Mouse (Mus musculus): ENCODE measurements around the gene Spint1. TPM values are rescaled to one million over a fixed set of nuclear protein-coding genes. Genes with fewer than 3 reads are reported as not detected.

Gene Spint1
- total and polyA plus RNA-seq, 3 experiments = not detected

DNA sequence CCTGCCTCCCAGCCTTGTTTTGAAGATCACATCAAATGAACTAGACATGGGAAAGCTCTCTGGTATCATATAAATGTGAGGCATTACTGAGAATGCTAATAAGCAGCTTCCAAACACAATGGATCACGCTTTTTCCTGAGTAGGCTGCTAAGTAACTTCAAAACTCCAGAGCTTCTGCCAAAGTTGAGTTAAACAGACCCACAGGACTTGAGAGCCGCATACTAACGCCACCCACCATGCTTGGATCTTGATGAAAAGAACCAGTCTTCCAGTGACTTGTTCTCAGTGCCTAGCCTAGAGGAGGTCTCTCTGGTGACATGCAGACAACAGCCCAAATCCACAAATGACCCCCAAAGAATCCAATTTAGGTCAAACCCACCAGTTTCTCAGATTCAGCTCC, 38.2 kb upstream of the Spint1 start:
- H3K27ac ChIP-seq (ENCODE audit: control insufficient read depth, low read depth, low read length) = no peak overlapping the region
- peaks cover 0 to 3% of the 10 kb centered on the region in 2 experiments; a peak in 2 of 4 replicates for H3K4me1 ChIP-seq (ENCODE audit: control insufficient read depth in 1 of 2, insufficient read depth in 2 of 2, low read length in 2 of 2)
- peaks cover 0 to 3% of the 10 kb centered on the region in 2 experiments; a peak in 1 of 4 replicates for H3K36me3 ChIP-seq (ENCODE audit: control insufficient read depth in 1 of 2, insufficient read depth in 2 of 2, low read length in 2 of 2)
- H3K27me3 ChIP-seq (ENCODE audit: control insufficient read depth in 1 of 2, insufficient read depth in 2 of 2, low read length in 2 of 2) = no peaks in the 10 kb centered on the region
- H3K9me3 ChIP-seq (replicated peaks; ENCODE audit: insufficient read depth, low read length) = no peaks in the 10 kb centered on the region
- no peak for DNase-seq (ENCODE audit: low read depth, low spot score)
- no peak for TF ChIP-seq KAT2A (conservative IDR thresholded peaks at IDR 0.05; ENCODE audit: low read depth, low read length)
- no peak for TF ChIP-seq CHD1 (IDR thresholded peaks at IDR 0.05; ENCODE audit: low read depth, low read length)
- no peak for TF ChIP-seq ZKSCAN1 (IDR thresholded peaks at IDR 0.05; ENCODE audit: low read depth, low read length)
- no peak for TF ChIP-seq MAZ (IDR thresholded peaks at IDR 0.05; ENCODE audit: low read depth, low read length)
- no peak for TF ChIP-seq MXI1 (IDR thresholded peaks at IDR 0.05; ENCODE audit: low read depth, low read length)
- TF ChIP-seq GABPA (IDR thresholded peaks at IDR 0.05; ENCODE audit: low read depth, low read length) = no peak
- TF ChIP-seq JUND (IDR thresholded peaks at IDR 0.05; ENCODE audit: low read depth, low read length) = no peak
- no peak for TF ChIP-seq RCOR1 (IDR thresholded peaks at IDR 0.05; ENCODE audit: low read depth, low read length)
- no peak for TF ChIP-seq NELFE (IDR thresholded peaks at IDR 0.05; ENCODE audit: low read depth, low read length)
- TF ChIP-seq SIN3A (IDR thresholded peaks at IDR 0.05; ENCODE audit: low read length) = no peak
- no peak for TF ChIP-seq MYB (IDR thresholded peaks at IDR 0.05; ENCODE audit: low read depth, low read length)
- no peak for TF ChIP-seq ZMIZ1 (IDR thresholded peaks at IDR 0.05; ENCODE audit: low read depth, low read length)
- no peak for TF ChIP-seq TCF12 (IDR thresholded peaks at IDR 0.05; ENCODE audit: low read depth, low read length)
- TF ChIP-seq GATA1 (IDR thresholded peaks at IDR 0.05; ENCODE audit: low read depth, low read length) = no peak
- TF ChIP-seq RAD21 (IDR thresholded peaks at IDR 0.05; ENCODE audit: low read depth, low read length) = no peak
- TF ChIP-seq USF1 (IDR thresholded peaks at IDR 0.05; ENCODE audit: low read depth, low read length) = no peak
- TF ChIP-seq SMC3 (IDR thresholded peaks at IDR 0.05; ENCODE audit: low read depth, low read length) = no peak
- no peak for TF ChIP-seq BHLHE40 (IDR thresholded peaks at IDR 0.05; ENCODE audit: borderline replicate concordance, low read depth, low read length)
- no peak for TF ChIP-seq UBTF (IDR thresholded peaks at IDR 0.05; ENCODE audit: borderline replicate concordance, insufficient read depth, low read depth, low read length)
- H3K79me2 ChIP-seq (ENCODE audit: control insufficient read depth, insufficient read depth, low read length, poor library complexity) = no peaks in the 10 kb centered on the region
- no peak overlapping the region for H3K4me3 ChIP-seq (ENCODE audit: control insufficient read depth in 1 of 2, insufficient read depth in 1 of 2, low read depth in 2 of 2, low read length in 2 of 2)
- no peak overlapping the region for H3K9ac ChIP-seq (ENCODE audit: control insufficient read depth, low read depth, low read length, poor library complexity, severe bottlenecking)

DNA sequence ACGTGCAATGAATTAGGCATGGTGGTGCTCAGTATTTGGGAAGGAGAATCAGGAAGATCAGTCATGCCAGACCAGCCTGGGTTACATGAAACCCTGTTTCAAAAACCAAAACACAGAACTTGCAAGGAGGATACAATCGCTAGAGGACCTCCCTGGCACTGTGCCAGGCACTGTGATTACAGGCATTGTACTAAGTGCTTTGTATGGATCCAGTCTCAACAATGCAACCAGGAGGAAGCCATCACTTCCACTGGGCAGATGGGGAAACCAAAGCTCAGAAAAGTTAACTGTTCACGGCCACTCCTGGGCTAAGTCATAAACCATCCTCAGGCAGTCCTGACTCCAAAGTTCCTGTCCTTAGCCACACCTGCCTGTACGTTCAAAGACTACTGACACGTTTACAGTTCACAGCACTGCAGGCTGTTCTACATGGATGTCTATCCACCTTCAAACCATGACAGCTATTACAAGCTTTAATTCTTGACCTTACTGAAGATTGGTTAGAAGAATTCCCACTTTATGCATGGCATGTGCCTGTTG, 34.2 kb upstream of the Spint1 start:
- Histone ChIP-seq H3K4me3 (ENCODE audit: control insufficient read depth in 1 of 2, insufficient read depth in 1 of 2, low read depth in 2 of 2, low read length in 2 of 2) (no peak overlapping the region), H3K36me3 (ENCODE audit: control insufficient read depth in 1 of 2, insufficient read depth in 2 of 2, low read length in 2 of 2) (no peaks in the 10 kb centered on the region), H3K9ac (ENCODE audit: control insufficient read depth, low read depth, low read length, poor library complexity, severe bottlenecking) (no peak overlapping the region), H3K27ac (ENCODE audit: control insufficient read depth, low read depth, low read length) (no peak overlapping the region), H3K9me3 (replicated peaks; ENCODE audit: insufficient read depth, low read length) (no peaks in the 10 kb centered on the region), H3K4me1 (ENCODE audit: control insufficient read depth in 1 of 2, insufficient read depth in 2 of 2, low read length in 2 of 2) (peaks cover 0 to 5% of the 10 kb centered on the region in 2 experiments; a peak in 1 of 4 replicates), H3K79me2 (ENCODE audit: control insufficient read depth, insufficient read depth, low read length, poor library complexity) (peaks cover 3% of the 10 kb centered on the region; the same call in 1 of the 2 replicates), H3K27me3 (ENCODE audit: control insufficient read depth in 1 of 2, insufficient read depth in 2 of 2, low read length in 2 of 2) (no peaks in the 10 kb centered on the region)
- TF ChIP-seq USF1 (IDR thresholded peaks at IDR 0.05; ENCODE audit: low read depth, low read length) (no peak), NELFE (IDR thresholded peaks at IDR 0.05; ENCODE audit: low read depth, low read length) (no peak), USF2 (IDR thresholded peaks at IDR 0.05; ENCODE audit: borderline replicate concordance in 1 of 2, insufficient read depth in 1 of 2, low read depth in 1 of 2, low read length in 2 of 2) (no peak), ZKSCAN1 (IDR thresholded peaks at IDR 0.05; ENCODE audit: low read depth, low read length) (no peak), POLR2AphosphoS5 (IDR thresholded peaks at IDR 0.05; ENCODE audit: borderline replicate concordance, low read depth, low read length) (no peak), RCOR1 (IDR thresholded peaks at IDR 0.05; ENCODE audit: low read depth, low read length) (no peak), ETS1 (IDR thresholded peaks at IDR 0.05; ENCODE audit: low read depth, low read length) (no peak), MXI1 (IDR thresholded peaks at IDR 0.05; ENCODE audit: low read depth, low read length) (no peak), MEF2A (IDR thresholded peaks at IDR 0.05; ENCODE audit: extremely low read depth, insufficient replicate concordance, low read depth, low read length, poor library complexity, severe bottlenecking) (no peak), MAFK (IDR thresholded peaks at IDR 0.05; ENCODE audit: borderline replicate concordance, low read depth, low read length) (no peak), TBP (IDR thresholded peaks at IDR 0.05; ENCODE audit: low read depth, low read length) (no peak), JUND (IDR thresholded peaks at IDR 0.05; ENCODE audit: low read depth, low read length) (no peak), KAT2A (conservative IDR thresholded peaks at IDR 0.05; ENCODE audit: low read depth, low read length) (no peak), GATA1 (IDR thresholded peaks at IDR 0.05; ENCODE audit: low read depth, low read length) (no peak), SIN3A (IDR thresholded peaks at IDR 0.05; ENCODE audit: low read length) (no peak), TAL1 (IDR thresholded peaks at IDR 0.05; ENCODE audit: low read length) (no peak), CHD2 (IDR thresholded peaks at IDR 0.05; ENCODE audit: low read length) (no peak), ZC3H11A (IDR thresholded peaks at IDR 0.05; ENCODE audit: low read depth, low read length) (no peak), POLR2AphosphoS2 (IDR thresholded peaks at IDR 0.05; ENCODE audit: low read length) (no peak), NRF1 (IDR thresholded peaks at IDR 0.05; ENCODE audit: insufficient read depth, low read depth, low read length, poor library complexity, severe bottlenecking) (no peak)
- DNase-seq (ENCODE audit: low read depth, low spot score) = peak; percentile 41
